Mouse (Mus musculus): ENCODE data around the gene Vezf1.
A peak's percentile ranks its signal among the peaks of the same experiment; 100 is the strongest.

Vezf1 gene

GRCm38 (mm10) chr11:88125483-88125882 is 57.4 kb downstream of the Vezf1 start:
- no peak for DNase-seq (ENCODE audit: low spot score in 2 of 2)

- DNase-seq (ENCODE audit: low spot score in 2 of 2): no peak
Observed at GRCm38 (mm10) chr11:88126306-88126793, 58.3 kb downstream of the Vezf1 start.

- no peak for DNase-seq (ENCODE audit: low spot score in 2 of 2)
Observed at GRCm38 (mm10) chr11:88128461-88128860, 60.4 kb downstream of the Vezf1 start.

- DNase-seq (ENCODE audit: low spot score in 2 of 2): no peak
Observed at GRCm38 (mm10) chr11:88129281-88129680, 61.2 kb downstream of the Vezf1 start.

DNA sequence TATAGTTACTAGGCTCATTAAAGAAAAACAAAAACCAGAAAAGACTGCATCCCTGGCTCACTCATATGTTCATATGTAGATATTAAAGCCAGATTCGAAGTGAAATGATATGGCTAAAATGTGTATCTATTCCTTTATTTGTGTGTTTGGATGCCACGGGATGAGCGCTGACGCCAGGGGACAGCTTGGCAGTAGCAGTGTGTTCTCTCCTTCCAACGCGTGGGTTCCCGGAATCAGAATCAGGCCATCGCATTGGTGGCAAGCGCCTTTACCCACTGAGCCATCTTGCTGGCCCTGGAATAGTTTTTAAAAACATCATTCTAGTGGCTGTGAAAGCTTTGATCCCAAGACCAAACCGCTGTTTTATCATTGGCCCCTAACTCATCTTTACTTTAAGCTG is 61.9 kb downstream of the Vezf1 start:
- DNase-seq (ENCODE audit: low spot score in 2 of 2): no peak

GRCm38 (mm10) chr11:88131847-88132246 is 63.8 kb downstream of the Vezf1 start:
- DNase-seq (ENCODE audit: low spot score in 2 of 2): peak; percentile 68 to 79
